24 mouse cellular contexts compared by ENCODE assay signal in genomic region chr13:26354421-26354820, GRCm38 (mm10).
DNase-seq lines count a peak whose midpoint lies in the region; ATAC-seq lines count a peak whose summit lies in the region.
"Had no signal": no experiment of that assay in that cellular context is flagged by ENCODE, and none has a peak within 500 bp of the region (broad histone marks: within the 10 kb centered on the region; RNA-seq: fewer than 3 reads in every experiment).

No protein-coding gene starts in this region.

- H3K4me1 ChIP-seq in midbrain, embryonic 11.5 days (ENCODE audit: control insufficient read depth, insufficient read depth, low read length), result no peaks in the 10 kb centered on the region
- H3K4me1 ChIP-seq in midbrain, embryonic 14.5 days (ENCODE audit: control insufficient read depth, insufficient read depth, low read length), result no peaks in the 10 kb centered on the region
- H3K4me1 ChIP-seq in forebrain, embryonic 10.5 days, result no peaks in the 10 kb centered on the region

- peak; percentile 31 for DNase-seq in heart, adult 11 months
- no peak for DNase-seq in heart, adult 9 months (ENCODE audit: low spot score in 2 of 2)
- peak; percentile 73 for DNase-seq in midbrain, embryonic 11.5 days (ENCODE audit: low spot score, missing footprints)
- DNase-seq in midbrain, embryonic 14.5 days, result no peak
- DNase-seq in 3134 (ENCODE audit: extremely low read depth, insufficient read length, low spot score), result peak; percentile 1
- DNase-seq in 3T3-L1 (ENCODE audit: low read depth, low spot score), result peak; percentile 70
- DNase-seq in adrenal gland, adult 8-10 months, result no peak
- DNase-seq in forebrain, embryonic 10.5 days (ENCODE audit: extremely low spot score, low spot score), result no peak
- DNase-seq: adrenal gland, adult 2 months; adrenal gland, postnatal 10 days; adrenal gland, postnatal 14 days; adrenal gland, postnatal 25 days; adrenal gland, postnatal 36 days; B cell, adult 2 months; cerebellum, adult 11 months; cerebellum, adult 11-12 months; cerebellum, adult 18-20 months; cerebellum, adult 2 months; cerebellum, adult 8-10 months had no signal

- no peak overlapping the region for H3K4me3 ChIP-seq in midbrain, embryonic 11.5 days (ENCODE audit: low read depth, low read length)
- no peak overlapping the region for H3K4me3 ChIP-seq in midbrain, embryonic 14.5 days (replicated peaks; ENCODE audit: low read depth, low read length)
- no peak overlapping the region for H3K4me3 ChIP-seq in forebrain, embryonic 10.5 days

- H3K4me2 ChIP-seq in midbrain, embryonic 11.5 days, result no peak overlapping the region
- no peak overlapping the region for H3K4me2 ChIP-seq in midbrain, embryonic 14.5 days (ENCODE audit: low read length)

- no peak overlapping the region for H3K9ac ChIP-seq in midbrain, embryonic 11.5 days (ENCODE audit: low read length)
- no peak overlapping the region for H3K9ac ChIP-seq in midbrain, embryonic 14.5 days (replicated peaks; ENCODE audit: low read length)

- peaks cover 2% of the 10 kb centered on the region; the same call in 1 of the 2 replicates for H3K9me3 ChIP-seq in midbrain, embryonic 11.5 days (ENCODE audit: control insufficient read depth, low read length)
- no peaks in the 10 kb centered on the region for H3K9me3 ChIP-seq in midbrain, embryonic 14.5 days (ENCODE audit: control insufficient read depth, low read length)
- no peaks in the 10 kb centered on the region for H3K9me3 ChIP-seq in forebrain, embryonic 10.5 days
- H3K9me3 ChIP-seq: G1E had no signal

- H3K27ac ChIP-seq in midbrain, embryonic 11.5 days (ENCODE audit: low read depth, low read length), result no peak overlapping the region
- no peak overlapping the region for H3K27ac ChIP-seq in midbrain, embryonic 14.5 days (replicated peaks; ENCODE audit: low read depth, low read length)
- no peak overlapping the region for H3K27ac ChIP-seq in forebrain, embryonic 10.5 days

- no peaks in the 10 kb centered on the region for H3K36me3 ChIP-seq in midbrain, embryonic 11.5 days (ENCODE audit: control insufficient read depth, insufficient read depth, low read length)
- no peaks in the 10 kb centered on the region for H3K36me3 ChIP-seq in midbrain, embryonic 14.5 days (ENCODE audit: control insufficient read depth, insufficient read depth, low read length)
- H3K36me3 ChIP-seq in forebrain, embryonic 10.5 days (replicated peaks), result no peaks in the 10 kb centered on the region
- H3K36me3 ChIP-seq: G1E had no signal

- ATAC-seq in midbrain, embryonic 11.5 days (ENCODE audit: low FRiP score), result no peak
- ATAC-seq in midbrain, embryonic 14.5 days (ENCODE audit: low FRiP score, low TSS enrichment), result no peak
- ATAC-seq: activated CD4-positive, CD25-positive, alpha-beta regulatory T cell, adult 4 months; CD4-positive, CD25-positive, alpha-beta regulatory T cell, adult 4 months; Patski had no signal

- H3K27me3 ChIP-seq in midbrain, embryonic 11.5 days (ENCODE audit: control insufficient read depth, insufficient read depth, low read length), result no peaks in the 10 kb centered on the region
- H3K27me3 ChIP-seq in midbrain, embryonic 14.5 days (ENCODE audit: control insufficient read depth, insufficient read depth, low read length), result no peaks in the 10 kb centered on the region
- no peaks in the 10 kb centered on the region for H3K27me3 ChIP-seq in forebrain, embryonic 10.5 days (ENCODE audit: poor library complexity, severe bottlenecking)
- H3K27me3 ChIP-seq: CH12.LX, Patski had no signal

Comparison
In these comparisons a context has a peak if more than half of its experiments do, and no peak if none do; other contexts are left out.
1. DNase-seq: peak in heart, adult 11 months (single experiment), midbrain, embryonic 11.5 days (single experiment), 3134 (single experiment) and 3T3-L1 (single experiment); none in heart, adult 9 months (0 of 2), midbrain, embryonic 14.5 days (single experiment), adrenal gland, adult 8-10 months (single experiment) and forebrain, embryonic 10.5 days (single experiment).